Mouse (Mus musculus): Measurements from ENCODE around the gene Prlr.

The Prlr gene

DNA sequence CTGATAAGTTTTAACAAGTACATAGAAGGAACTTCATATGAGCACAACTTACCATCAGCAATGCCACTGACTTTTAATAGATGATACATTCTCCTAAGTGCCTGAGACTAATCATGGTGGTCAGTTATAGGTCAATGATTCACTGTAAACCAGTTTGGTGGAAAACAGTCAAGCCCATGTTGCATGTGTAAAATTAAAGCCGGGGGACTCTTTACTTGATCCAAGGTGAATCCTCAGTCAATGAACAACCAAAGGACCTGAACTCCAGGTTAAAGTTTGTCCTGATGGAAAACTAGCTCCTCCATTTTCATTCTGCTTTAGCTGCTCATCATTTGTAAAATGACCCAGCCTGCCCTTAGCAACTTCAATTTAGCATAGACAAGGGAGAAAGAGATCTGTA lies 155.5 kb downstream of the Prlr start:
- no peak for DNase-seq

GRCm38 (mm10) chr15:10338606-10339005 lies 161.6 kb downstream of the Prlr start:
- no peak for DNase-seq

- no peak for DNase-seq
Measured at GRCm38 (mm10) chr15:10347044-10347443, 170.0 kb downstream of the Prlr start.

DNA sequence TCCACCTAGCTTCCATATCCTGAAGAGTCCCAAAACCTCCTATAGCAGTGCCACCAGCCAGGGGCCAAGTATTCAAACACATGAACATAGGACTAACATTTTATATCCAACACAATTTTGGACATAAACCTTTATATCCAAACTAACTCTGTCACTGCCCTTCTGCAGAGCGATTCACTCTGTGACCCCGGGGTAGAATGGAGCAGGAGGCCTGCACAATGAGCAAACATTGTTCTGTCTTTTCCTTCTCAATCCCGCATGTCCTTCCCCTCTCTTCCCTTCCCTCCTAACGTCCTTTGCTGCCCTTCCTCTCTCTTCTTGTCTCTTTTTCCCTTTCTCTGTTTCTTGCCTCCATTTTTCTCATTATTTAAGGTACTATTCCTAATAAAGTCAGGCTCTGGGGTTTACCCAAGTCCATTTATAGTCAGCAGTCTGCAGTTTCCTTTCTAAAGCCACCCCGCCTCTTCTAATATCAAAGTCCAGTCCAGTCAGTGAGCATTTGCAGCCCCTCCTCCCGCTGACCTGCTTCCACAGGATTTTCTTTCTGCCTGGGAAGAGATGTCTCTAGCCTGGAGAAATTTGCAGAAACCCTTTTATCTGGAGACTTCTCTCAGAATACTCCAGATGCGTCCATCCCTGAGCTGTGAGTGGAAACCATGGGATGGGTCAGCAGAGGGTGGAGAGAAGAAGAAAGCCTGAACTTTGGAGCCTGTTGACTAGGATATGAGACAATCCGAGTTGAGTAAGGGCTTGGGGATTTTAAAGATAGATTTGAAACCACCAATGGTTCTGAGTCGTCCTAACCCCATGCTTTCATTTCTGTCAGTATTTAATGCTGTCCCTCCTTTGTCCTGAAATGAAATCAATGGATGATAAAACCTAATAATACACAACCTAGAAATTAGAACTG lies 181.3 kb downstream of the Prlr start, which contains the start of gene Agxt2:
Gene Agxt2, plus strand, starts transcription at position 494 of the 910 bp plus-strand sequence.
- no peak for DNase-seq

DNA sequence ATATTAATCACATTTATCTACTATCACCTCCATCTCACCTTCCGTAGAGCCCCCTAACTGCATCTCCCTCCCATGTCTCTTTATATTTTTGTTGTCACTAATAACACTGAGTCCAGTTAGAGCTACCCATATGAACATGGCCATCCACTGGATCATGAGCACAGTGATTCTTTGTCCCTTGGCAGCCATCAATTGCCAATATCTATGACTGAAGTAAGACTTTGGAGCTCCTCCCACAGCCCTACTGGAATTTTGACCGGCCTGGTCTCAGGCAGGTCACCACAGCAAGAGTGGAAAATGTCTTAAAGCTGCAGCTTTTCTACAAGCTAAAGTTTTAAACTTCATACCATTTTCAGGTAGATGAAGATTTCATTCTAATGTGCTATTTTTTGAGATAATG lies 189.3 kb downstream of the Prlr start:
- DNase-seq: no peak

DNA sequence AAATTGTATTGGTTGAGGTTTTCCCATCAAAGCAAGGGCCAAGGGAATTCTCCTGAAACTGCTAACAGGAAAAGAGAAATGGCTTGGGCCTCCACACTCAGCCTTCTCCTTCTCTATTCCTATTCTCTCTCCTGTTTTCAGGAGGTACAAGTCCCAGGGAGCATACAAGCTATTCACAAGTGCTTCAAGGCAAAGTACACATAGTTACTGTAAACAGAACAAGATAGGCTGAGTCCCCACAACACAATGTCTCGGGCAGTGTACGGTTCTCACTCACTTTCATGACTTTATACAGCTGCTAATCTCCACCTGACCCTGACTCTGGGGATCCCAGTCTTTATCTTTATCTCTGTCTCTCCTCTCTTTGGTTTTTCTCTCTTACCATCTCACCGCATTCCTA lies 198.4 kb downstream of the Prlr start:
- no peak for DNase-seq

DNA sequence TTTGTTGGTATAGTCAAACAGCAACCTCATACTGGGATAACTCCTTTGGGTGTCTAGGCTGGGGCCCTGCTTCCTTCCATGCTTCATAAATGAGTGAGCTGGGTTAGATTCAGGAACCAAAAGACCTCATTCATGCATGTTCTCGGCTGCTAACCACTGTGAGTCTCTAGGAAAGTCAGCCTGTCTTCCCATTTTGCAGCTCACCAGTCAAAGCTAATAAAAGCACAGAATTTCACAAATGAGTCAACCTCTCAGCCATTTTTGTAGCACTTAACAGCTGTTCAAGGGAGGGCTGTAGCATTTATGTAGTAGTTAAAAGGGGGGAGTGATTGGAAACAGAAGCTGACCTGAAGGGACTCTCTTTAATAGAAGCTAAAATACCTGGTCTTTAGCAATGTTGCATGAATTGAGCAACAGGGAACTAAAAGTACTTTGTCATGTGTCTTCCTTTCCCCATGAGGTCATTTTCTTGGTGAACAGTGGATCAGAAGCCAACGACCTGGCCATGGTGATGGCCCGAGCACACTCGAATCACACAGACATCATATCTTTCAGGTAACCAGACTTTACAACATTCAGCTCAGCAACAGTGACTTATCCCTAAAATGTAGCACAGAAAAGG lies 201.4 kb downstream of the Prlr start:
- no peak for DNase-seq

DNA sequence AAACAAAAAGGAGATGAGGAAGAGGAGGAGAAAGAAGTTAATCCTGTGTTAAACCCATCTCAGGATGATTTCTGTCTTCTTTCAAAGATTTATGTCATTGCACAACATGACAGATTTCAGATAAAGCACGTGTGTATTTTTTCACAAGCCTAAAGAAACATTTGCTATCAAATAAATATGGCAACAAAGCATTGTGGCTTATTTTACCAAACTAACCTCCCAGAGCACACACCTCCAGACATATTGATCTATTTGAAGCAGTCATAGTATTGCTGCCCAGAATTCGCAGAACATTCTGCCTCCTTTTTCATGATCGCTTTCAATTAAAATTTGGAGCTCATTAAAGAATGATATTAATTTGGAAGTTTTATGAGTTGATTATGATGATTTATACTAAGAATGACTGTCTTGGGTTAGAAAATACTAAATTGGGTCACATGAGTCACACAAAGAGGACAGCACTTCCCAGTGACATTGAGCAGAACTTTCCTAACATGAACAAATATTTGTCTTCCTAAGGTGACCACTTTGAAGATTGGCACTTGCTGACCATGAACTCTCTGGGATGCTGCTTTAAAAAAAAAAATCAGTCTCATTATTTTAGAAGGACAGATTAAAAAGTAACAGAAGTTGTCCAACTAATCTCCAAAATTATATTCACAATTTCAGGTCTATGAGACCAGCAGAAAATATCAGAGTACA lies 202.9 kb downstream of the Prlr start:
- DNase-seq: no peak

DNA sequence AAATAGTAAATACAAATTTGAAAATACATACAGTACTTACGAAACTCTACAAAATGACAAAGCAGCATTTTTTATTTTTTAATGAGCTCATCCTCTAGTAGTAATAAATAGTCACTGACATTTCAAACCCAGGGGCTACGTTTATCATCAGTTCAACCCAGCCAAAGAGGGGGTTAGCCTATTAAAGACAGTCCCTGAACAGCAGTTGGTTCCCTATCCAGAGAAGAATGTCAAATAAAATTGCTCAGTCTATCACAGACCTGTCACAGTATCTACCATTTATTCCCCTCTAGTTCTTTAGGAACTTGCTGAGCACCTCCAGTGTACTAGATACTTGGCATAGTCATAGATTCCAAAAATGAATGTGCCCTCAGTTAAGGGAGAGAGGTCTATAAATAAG lies 210.2 kb downstream of the Prlr start:
- no peak for DNase-seq
